Mouse (Mus musculus): ENCODE results near the gene Myo1f. TPM values are rescaled to one million over a fixed set of nuclear protein-coding genes. Genes with fewer than 3 reads are reported as not detected.

Gene Myo1f
- total and polyA plus RNA-seq, 3 experiments: 2.3 to 3.2 (median 3.1) TPM

GRCm38 (mm10) chr17:33630171-33630895 is 74.8 kb downstream of the Myo1f start:
- H3K36me3 ChIP-seq (ENCODE audit: control insufficient read depth, insufficient read depth, low read length): no peaks in the 10 kb centered on the region
- H3K27me3 ChIP-seq (ENCODE audit: control insufficient read depth, insufficient read depth, low read length): no peaks in the 10 kb centered on the region
- H3K4me1 ChIP-seq (ENCODE audit: control insufficient read depth, insufficient read depth, low read length): peaks cover 4% of the 10 kb centered on the region
- H3K4me3 ChIP-seq: no peak overlapping the region
- 77% methylated on average over 13 of the region's 13 CpGs for WGBS
- no peak overlapping the region for H3K27ac ChIP-seq
- H3K9ac ChIP-seq (ENCODE audit: low read depth, low read length): no peak overlapping the region
- no peak for TF ChIP-seq POLR2A (IDR thresholded peaks at IDR 0.05; ENCODE audit: insufficient read depth, low read depth, low read length)
- no peak for TF ChIP-seq EP300 (IDR thresholded peaks at IDR 0.05; ENCODE audit: insufficient read depth, low read depth, low read length)
- TF ChIP-seq CTCF (IDR thresholded peaks at IDR 0.05): no peak
- H3K79me2 ChIP-seq (replicated peaks; ENCODE audit: control insufficient read depth, insufficient read depth, low read length): no peaks in the 10 kb centered on the region
- intact Hi-C loops (cut with DNase I): no loop called here
- DNase-seq: peak in 1 of 2 experiments; percentile 14

- peaks cover 4% of the 10 kb centered on the region for H3K4me1 ChIP-seq (ENCODE audit: control insufficient read depth, insufficient read depth, low read length)
- H3K4me3 ChIP-seq: no peak overlapping the region
- TF ChIP-seq POLR2A (IDR thresholded peaks at IDR 0.05; ENCODE audit: insufficient read depth, low read depth, low read length) (no peak), CTCF (IDR thresholded peaks at IDR 0.05) (no peak), EP300 (IDR thresholded peaks at IDR 0.05; ENCODE audit: insufficient read depth, low read depth, low read length) (no peak)
- no peak overlapping the region for H3K9ac ChIP-seq (ENCODE audit: low read depth, low read length)
- intact Hi-C loops (cut with DNase I): no loop called here
- no peaks in the 10 kb centered on the region for H3K27me3 ChIP-seq (ENCODE audit: control insufficient read depth, insufficient read depth, low read length)
- 93% methylated on average over 9 of the region's 9 CpGs for WGBS
- no peaks in the 10 kb centered on the region for H3K79me2 ChIP-seq (replicated peaks; ENCODE audit: control insufficient read depth, insufficient read depth, low read length)
- peak; percentile 3 to 16 for DNase-seq
- no peaks in the 10 kb centered on the region for H3K36me3 ChIP-seq (ENCODE audit: control insufficient read depth, insufficient read depth, low read length)
- no peak overlapping the region for H3K27ac ChIP-seq
These were observed 75.7 kb downstream of the Myo1f start for GRCm38 (mm10) chr17:33631236-33631635.

GRCm38 (mm10) chr17:33631796-33632195 is 76.3 kb downstream of the Myo1f start:
- intact Hi-C loops (cut with DNase I): no loop called here
- H3K36me3 ChIP-seq (ENCODE audit: control insufficient read depth, insufficient read depth, low read length): no peaks in the 10 kb centered on the region
- H3K9ac ChIP-seq (ENCODE audit: low read depth, low read length): no peak overlapping the region
- DNase-seq: peak in 1 of 2 experiments; percentile 10
- H3K27me3 ChIP-seq (ENCODE audit: control insufficient read depth, insufficient read depth, low read length): no peaks in the 10 kb centered on the region
- no peak overlapping the region for H3K4me3 ChIP-seq
- TF ChIP-seq CTCF (IDR thresholded peaks at IDR 0.05) (no peak), EP300 (IDR thresholded peaks at IDR 0.05; ENCODE audit: insufficient read depth, low read depth, low read length) (no peak), POLR2A (IDR thresholded peaks at IDR 0.05; ENCODE audit: insufficient read depth, low read depth, low read length) (no peak)
- no peaks in the 10 kb centered on the region for H3K79me2 ChIP-seq (replicated peaks; ENCODE audit: control insufficient read depth, insufficient read depth, low read length)
- peaks cover 4% of the 10 kb centered on the region for H3K4me1 ChIP-seq (ENCODE audit: control insufficient read depth, insufficient read depth, low read length)
- 67% methylated on average over 5 of the region's 5 CpGs for WGBS
- H3K27ac ChIP-seq: no peak overlapping the region

- no peaks in the 10 kb centered on the region for H3K36me3 ChIP-seq (ENCODE audit: control insufficient read depth, insufficient read depth, low read length)
- no peaks in the 10 kb centered on the region; the same call in 1 of the 2 replicates for H3K4me1 ChIP-seq (ENCODE audit: control insufficient read depth, insufficient read depth, low read length)
- TF ChIP-seq CTCF (IDR thresholded peaks at IDR 0.05) (no peak), EP300 (IDR thresholded peaks at IDR 0.05; ENCODE audit: insufficient read depth, low read depth, low read length) (no peak), POLR2A (IDR thresholded peaks at IDR 0.05; ENCODE audit: insufficient read depth, low read depth, low read length) (no peak)
- H3K9ac ChIP-seq (ENCODE audit: low read depth, low read length): no peak overlapping the region
- H3K4me3 ChIP-seq: no peak overlapping the region
- WGBS: 49% methylated on average over 2 of the region's 2 CpGs
- intact Hi-C loops (cut with DNase I): no loop called here
- no peaks in the 10 kb centered on the region for H3K27me3 ChIP-seq (ENCODE audit: control insufficient read depth, insufficient read depth, low read length)
- no peaks in the 10 kb centered on the region for H3K79me2 ChIP-seq (replicated peaks; ENCODE audit: control insufficient read depth, insufficient read depth, low read length)
- no peak overlapping the region for H3K27ac ChIP-seq
- DNase-seq: peak in 1 of 2 experiments; percentile 5
These were observed 81.5 kb downstream of the Myo1f start for GRCm38 (mm10) chr17:33637038-33637437.

- peak; percentile 8 to 15 for DNase-seq
- WGBS: 50% methylated on average over 4 of the region's 4 CpGs
- Histone ChIP-seq H3K27me3 (ENCODE audit: control insufficient read depth, insufficient read depth, low read length) (no peaks in the 10 kb centered on the region), H3K27ac (no peak within 1 kb of the TSS), H3K4me1 (ENCODE audit: control insufficient read depth, insufficient read depth, low read length) (no peaks in the 10 kb centered on the region; the same call in 1 of the 2 replicates), H3K79me2 (replicated peaks; ENCODE audit: control insufficient read depth, insufficient read depth, low read length) (no peaks in the 10 kb centered on the region), H3K4me3 (no peak within 1 kb of the TSS), H3K9ac (ENCODE audit: low read depth, low read length) (no peak within 1 kb of the TSS), H3K36me3 (ENCODE audit: control insufficient read depth, insufficient read depth, low read length) (no peaks in the 10 kb centered on the region)
- TF ChIP-seq POLR2A (IDR thresholded peaks at IDR 0.05; ENCODE audit: insufficient read depth, low read depth, low read length): no peak
- no peak for TF ChIP-seq EP300 (IDR thresholded peaks at IDR 0.05; ENCODE audit: insufficient read depth, low read depth, low read length)
- no peak for TF ChIP-seq CTCF (IDR thresholded peaks at IDR 0.05)
- intact Hi-C loops (cut with DNase I): no loop called here
These were observed 82.2 kb downstream of the Myo1f start, which contains the start of gene Pram1 for GRCm38 (mm10) chr17:33637516-33638276. Gene Pram1 (plus strand): TSS chr17:33638056.

Data from heart, adult 2 months (tissue).